Mouse (Mus musculus) layer of hippocampus, postnatal 36 days (tissue): Measurements from ENCODE around the gene Dynll1. TPM values are rescaled to one million over a fixed set of nuclear protein-coding genes. Genes with fewer than 3 reads are reported as not detected.

ENCODE experiments used
- DNase-seq, 2 experiments: peaks; one replicate each; pipeline ENCODE4 v3.0.0; 2022
- total RNA-seq, 2 experiments: library from RNA; stranded (reverse); gene quantifications; 2 replicates each; pipeline ENCODE4 v1.2.3; 2021

Dynll1 gene
- total RNA-seq, 2 experiments from 2014 or later, result 813 to 849 TPM

- DNase-seq, result no peak
Measured at GRCm38 (mm10) chr5:115267469-115268045, 33.2 kb downstream of the Dynll1 start.

- no peak for DNase-seq
Measured at GRCm38 (mm10) chr5:115266787-115267468, 33.9 kb downstream of the Dynll1 start.

GRCm38 (mm10) chr5:115266340-115266739 lies 34.5 kb downstream of the Dynll1 start:
- DNase-seq, result no peak

- DNase-seq, result no peak
Measured at GRCm38 (mm10) chr5:115262502-115263291, 38.1 kb downstream of the Dynll1 start.

- no peak for DNase-seq
Measured at GRCm38 (mm10) chr5:115261880-115262279, 38.9 kb downstream of the Dynll1 start.

GRCm38 (mm10) chr5:115261141-115261540 lies 39.7 kb downstream of the Dynll1 start:
- no peak for DNase-seq

- DNase-seq, result no peak
Measured at GRCm38 (mm10) chr5:115260356-115260755, 40.4 kb downstream of the Dynll1 start.

GRCm38 (mm10) chr5:115256909-115257546 lies 43.8 kb downstream of the Dynll1 start:
- DNase-seq, result no peak

- no peak for DNase-seq
Measured at GRCm38 (mm10) chr5:115255472-115255871, 45.3 kb downstream of the Dynll1 start.

Other genes starting within 250 kb of the Dynll1 start
- gene Gm10401, start 202.7 kb downstream of the Dynll1 start, total RNA-seq, result not detected
- gene Acads, start 181.7 kb downstream of the Dynll1 start, total RNA-seq, result 10 to 100 TPM in 1 of 2 experiments, 1 to 10 TPM in 1; 8.8 to 10.3 TPM
- 10 to 100 TPM; 31.5 TPM for gene Unc119b, start 166.0 kb downstream of the Dynll1 start, total RNA-seq
- gene Mlec, start 142.8 kb downstream of the Dynll1 start, total RNA-seq, result 10 to 100 TPM; 92.7 to 96.4 TPM
- 100 to 1,000 TPM; 122 to 139 TPM for gene Cabp1, start 106.6 kb downstream of the Dynll1 start, total RNA-seq
- gene Pop5, start 65.2 kb downstream of the Dynll1 start, total RNA-seq, result 100 to 1,000 TPM; 117 to 122 TPM
- gene Rnf10, start 28.1 kb downstream of the Dynll1 start, total RNA-seq, result 100 to 1,000 TPM; 238 to 245 TPM
- gene Coq5, start 21.3 kb downstream of the Dynll1 start, total RNA-seq, result 10 to 100 TPM; 38.0 to 40.0 TPM
- 10 to 100 TPM; 85.8 to 88.9 TPM for gene Srsf9, start 26.2 kb upstream of the Dynll1 start, total RNA-seq
- gene Gatc, start 40.2 kb upstream of the Dynll1 start, total RNA-seq, result 10 to 100 TPM; 20.9 to 22.0 TPM
- 10 to 100 TPM; 24.8 to 29.2 TPM for gene Triap1, start 40.2 kb upstream of the Dynll1 start, total RNA-seq
- gene Cox6a1, start 48.0 kb upstream of the Dynll1 start, total RNA-seq, result 100 to 1,000 TPM; 708 to 783 TPM
- gene Msi1, start 128.6 kb upstream of the Dynll1 start, total RNA-seq, result 10 to 100 TPM; 52.1 to 53.0 TPM
- gene Pla2g1b, start 165.3 kb upstream of the Dynll1 start, total RNA-seq, result not detected
- 10 to 100 TPM; 46.4 to 50.7 TPM for gene Sirt4, start 183.7 kb upstream of the Dynll1 start, total RNA-seq
- gene Pxn, start 205.7 kb upstream of the Dynll1 start, total RNA-seq, result 10 to 100 TPM; 39.8 to 46.1 TPM